Mouse (Mus musculus) CD8-positive naive resting alpha-beta T cell, adult 2 months (primary cell): Measurements from ENCODE around the gene Itln1.
"Not testable (repeated sequence)": the region's sequence is repeated elsewhere in the genome, so short reads cannot be mapped to it uniquely, and the experiment has no call there.

ENCODE experiments used
- DNase-seq, 2 experiments: peaks; one replicate each; pipeline ENCODE4 v3.0.0; 2022; ENCODE audit warnings: low read depth in 2 of 2, low spot score in 2 of 2

Gene Itln1

DNA sequence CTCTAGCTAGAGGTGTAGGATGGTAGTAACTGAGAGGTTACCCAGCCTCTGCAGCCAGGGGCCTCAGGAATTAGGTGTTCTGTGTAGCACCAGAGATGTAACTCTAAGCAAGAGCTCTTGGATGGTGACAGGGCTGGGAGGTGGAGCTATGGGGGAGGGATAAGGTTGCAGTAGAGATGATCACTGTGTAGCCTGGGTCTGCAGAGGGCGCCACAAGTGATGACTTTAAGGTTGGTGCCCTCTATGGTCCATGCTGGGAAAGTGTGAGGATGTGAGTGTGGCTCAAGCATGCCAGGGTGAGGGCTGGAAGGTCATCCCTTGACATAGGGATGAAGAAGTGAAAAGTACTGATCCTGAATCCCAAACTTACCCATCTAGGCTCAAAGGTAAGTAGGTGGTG, 20.1 kb downstream of the Itln1 start:
- DNase-seq, result no peak

DNA sequence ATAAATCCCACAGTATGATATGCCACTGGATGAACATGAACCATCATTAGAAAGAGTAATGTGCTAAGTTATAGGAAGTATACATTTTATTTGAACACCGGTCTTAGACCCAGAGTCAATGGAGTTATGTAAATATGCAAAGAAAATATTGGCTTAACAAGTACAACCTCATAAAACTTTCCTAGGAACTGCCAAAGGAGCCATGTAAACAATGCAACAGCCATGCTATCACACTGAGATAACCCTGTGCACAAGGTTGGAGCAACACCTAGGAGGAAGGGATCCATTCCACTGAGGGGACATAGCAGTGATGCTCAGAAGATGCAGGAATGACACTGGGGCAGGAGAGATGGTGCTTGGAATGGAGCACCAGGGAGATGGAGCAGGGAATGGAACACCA, 21.3 kb downstream of the Itln1 start:
- DNase-seq, result no peak

DNA sequence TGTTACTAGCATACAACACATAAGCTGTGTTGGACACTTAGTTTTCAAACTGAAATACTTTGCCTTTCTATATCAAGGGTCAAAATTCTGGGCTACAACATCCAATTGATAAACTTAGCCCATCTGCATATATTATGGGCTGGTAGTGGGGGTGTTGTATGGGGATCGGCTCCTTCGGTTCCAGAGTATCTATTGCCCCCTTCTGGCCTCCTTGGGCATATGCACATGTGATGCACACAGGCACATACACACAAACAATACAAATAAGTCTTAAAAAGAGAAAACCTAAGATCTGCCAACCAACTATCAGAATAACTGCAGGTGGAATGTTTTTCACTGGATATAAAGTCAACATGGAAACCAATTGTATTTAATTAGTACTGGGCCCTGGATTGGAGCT, 21.9 kb downstream of the Itln1 start:
- no peak for DNase-seq

- DNase-seq, result no peak
Measured at GRCm38 (mm10) chr1:171504586-171504985, 30.5 kb downstream of the Itln1 start.

GRCm38 (mm10) chr1:171503592-171504291, 31.4 kb downstream of the Itln1 start:
- DNase-seq, result peak; percentile 44 to 54

GRCm38 (mm10) chr1:171503250-171503591, 31.9 kb downstream of the Itln1 start, which contains the start of gene Alyref2:
Gene Alyref2 (plus strand): TSS chr1:171503478.
- DNase-seq, result peak; percentile 94 to 96

- peak; percentile 42 to 48 for DNase-seq
Measured at GRCm38 (mm10) chr1:171502388-171503249, 32.5 kb downstream of the Itln1 start.

GRCm38 (mm10) chr1:171501636-171502080, 33.4 kb downstream of the Itln1 start:
- no peak for DNase-seq

DNA sequence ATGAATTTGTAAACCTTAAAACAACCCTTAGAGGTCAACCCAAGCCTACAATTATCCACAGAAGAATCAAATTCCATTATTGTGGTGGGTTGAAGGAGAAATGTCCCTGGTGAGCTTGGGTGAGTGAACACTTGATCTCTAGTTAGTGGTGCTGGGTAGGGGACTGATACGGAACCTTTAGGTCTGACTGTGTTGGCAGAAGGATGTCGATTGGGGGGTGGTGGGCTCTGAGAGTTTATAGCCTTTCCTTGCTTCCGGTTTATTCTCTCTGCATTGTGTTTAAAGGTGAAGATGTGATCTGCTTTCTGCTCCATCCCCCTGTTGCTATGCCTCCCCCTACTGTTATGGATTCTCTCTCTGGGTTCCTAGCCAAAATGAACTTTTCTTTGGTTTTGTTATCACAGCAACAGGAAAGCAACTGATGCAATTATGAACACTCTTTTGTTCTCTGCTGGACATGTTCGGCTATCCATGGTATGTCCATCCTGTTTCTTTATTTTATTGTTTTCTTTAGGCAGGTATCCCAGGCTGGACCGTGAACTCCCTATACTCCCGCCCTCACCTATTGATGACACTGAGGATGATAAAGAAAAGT, 34.0 kb downstream of the Itln1 start:
- no peak for DNase-seq

- no peak for DNase-seq
Measured at GRCm38 (mm10) chr1:171499856-171500255, 35.2 kb downstream of the Itln1 start.

DNA sequence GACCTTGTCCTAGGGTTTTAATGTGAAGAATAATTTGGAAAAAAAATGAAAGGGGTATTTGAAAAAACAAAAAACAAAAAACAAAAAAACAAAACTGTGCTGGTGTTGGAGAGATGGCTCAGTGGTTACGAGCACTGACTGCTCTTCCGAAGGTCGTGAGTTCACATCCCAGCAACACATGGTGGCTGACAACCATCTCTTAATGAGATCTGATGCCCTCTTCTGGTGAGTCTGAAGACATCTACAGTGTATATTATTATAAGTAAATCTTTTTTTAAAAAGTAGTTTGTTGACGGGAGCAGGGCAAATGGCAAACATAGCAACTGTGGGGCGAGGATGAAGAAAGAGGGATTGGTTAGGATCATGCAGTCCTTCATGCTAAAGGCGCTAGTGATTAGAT, 39.7 kb downstream of the Itln1 start:
- DNase-seq, result no peak

GRCm38 (mm10) chr1:171494241-171494640, 40.9 kb downstream of the Itln1 start:
- no peak for DNase-seq

GRCm38 (mm10) chr1:171478968-171479367, 56.1 kb downstream of the Itln1 start:
- DNase-seq, result peak; percentile 43 to 66

- peak in 1 of 2 experiments; percentile 12 for DNase-seq
Measured at GRCm38 (mm10) chr1:171477758-171478545, 57.1 kb downstream of the Itln1 start.

- DNase-seq, result no peak
Measured at GRCm38 (mm10) chr1:171477123-171477522, 58.0 kb downstream of the Itln1 start.

DNA sequence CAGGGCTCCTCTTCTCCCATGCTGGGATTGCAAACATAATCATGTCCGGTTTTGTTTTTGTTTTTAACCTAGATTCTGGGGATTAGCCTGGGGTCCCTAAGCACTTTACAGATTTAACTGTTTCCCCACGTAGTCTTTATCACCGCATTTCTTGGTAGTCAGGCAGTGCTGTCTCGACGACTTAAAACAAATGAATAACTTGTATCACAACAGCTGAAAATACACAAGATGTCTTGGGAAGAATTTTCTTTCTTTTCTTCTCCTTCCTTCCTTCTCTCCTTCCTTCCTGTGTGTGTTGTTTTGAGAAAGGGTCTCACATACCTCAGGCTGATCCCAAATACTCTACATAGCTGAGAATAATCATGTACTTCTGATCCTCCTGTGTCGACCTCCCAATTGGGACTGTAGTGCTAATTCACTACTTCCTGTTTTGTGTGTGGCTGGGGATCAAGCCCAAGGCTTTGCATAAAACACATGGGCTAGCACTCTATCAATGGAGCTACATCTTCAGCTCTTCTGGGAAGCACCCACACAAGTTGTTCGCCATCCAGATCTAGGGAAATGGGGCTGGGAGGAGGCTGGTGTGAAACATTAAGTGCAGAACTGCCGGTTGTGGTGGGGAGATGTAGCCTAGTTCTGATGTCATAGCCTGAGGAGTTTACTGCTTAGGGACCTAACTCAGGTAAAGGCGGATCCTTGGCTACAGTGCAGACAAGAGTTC, 61.0 kb downstream of the Itln1 start:
- no peak for DNase-seq

DNA sequence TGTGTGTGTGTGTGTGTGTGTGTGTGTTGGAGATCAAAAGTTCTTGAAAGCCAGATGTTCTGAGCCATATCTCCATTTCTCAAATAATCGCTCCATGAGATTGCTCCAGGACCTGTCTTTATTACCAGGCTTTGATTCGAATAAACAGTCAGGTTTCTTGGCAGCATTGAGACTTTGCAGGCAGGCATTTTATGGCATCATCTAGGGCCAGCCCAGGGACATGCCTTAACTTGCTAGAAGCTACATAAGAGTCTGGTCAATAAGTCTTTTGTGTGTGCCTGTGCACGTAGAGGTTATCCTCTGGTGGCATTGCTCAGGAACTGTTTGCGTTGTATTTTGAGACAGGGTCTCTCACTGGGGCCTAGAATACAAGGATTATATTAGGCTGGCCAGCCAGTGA, 61.6 kb downstream of the Itln1 start:
- DNase-seq, result no peak

DNA sequence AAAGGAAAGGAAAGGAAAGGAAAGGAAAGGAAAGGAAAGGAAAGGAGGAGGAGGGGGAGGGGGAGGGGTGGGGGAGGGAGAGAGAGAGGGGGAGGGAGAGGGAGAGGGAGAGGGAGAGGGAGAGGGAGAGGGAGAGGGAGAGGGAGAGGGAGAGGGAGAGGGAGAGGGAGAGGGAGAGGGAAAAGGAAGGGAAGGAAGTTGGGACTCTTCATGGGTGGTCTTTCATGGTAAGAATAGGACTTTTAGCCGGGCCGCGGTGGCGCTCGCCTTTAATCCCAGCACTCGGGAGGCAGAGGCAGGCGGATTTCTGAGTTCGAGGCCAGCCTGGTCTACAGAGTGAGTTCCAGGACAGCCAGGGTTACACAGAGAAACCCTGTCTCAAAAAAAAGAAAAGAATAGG, 63.2 kb downstream of the Itln1 start:
- not testable (repeated sequence) for DNase-seq

DNA sequence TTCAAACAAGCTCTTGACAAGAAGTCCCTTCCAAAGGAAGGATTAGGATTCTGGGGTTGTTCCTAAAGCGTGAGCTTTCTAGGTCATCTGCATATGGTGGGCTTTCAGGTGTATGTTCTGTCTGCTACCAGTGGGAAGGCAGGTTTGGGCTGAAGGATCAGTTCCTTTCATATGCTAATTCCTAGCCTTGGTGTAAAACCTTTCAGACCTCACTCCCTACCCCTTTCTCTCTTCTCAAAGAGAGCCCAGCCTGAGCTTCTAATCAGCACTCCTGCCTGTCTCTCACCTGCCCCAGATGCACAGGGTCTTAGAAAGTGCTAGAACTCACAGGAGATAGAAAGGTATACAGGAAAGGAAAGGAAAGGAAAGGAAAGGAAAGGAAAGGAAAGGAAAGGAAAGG, 63.6 kb downstream of the Itln1 start:
- no peak for DNase-seq

- DNase-seq, result no peak
Measured at GRCm38 (mm10) chr1:171470896-171471295, 64.2 kb downstream of the Itln1 start.
